Mouse (Mus musculus) heart, postnatal 0 days (tissue): ENCODE data around the gene Itgb4. TPM values are rescaled to one million over a fixed set of nuclear protein-coding genes. Genes with fewer than 3 reads are reported as not detected.

Source experiments
- ATAC-seq: fragments of 200-750 bp; cut with Nextera tagmentation; 2 replicates; pipeline ENCODE4 v1.8.0; 2017; ENCODE audit warnings: low read depth, moderate number of reproducible peaks, moderate library complexity; ENCODE audit not compliant: insufficient read depth
- DNase-seq: peaks from one replicate; pipeline ENCODE4 v3.0.0-alpha.2; 2016; ENCODE audit warnings: low spot score
- H3K27ac ChIP-seq: fragments of 300-500 bp; sonication (generic); 2 replicates; pipeline ENCODE4 v1.5.1; 2014; ENCODE audit warnings: low read depth, mild to moderate bottlenecking
- H3K27me3 ChIP-seq: fragments of 300-500 bp; sonication (generic); 2 replicates; pipeline ENCODE4 v1.6.1; 2014; ENCODE audit warnings: low read length, mixed read lengths; ENCODE audit not compliant: control insufficient read depth, insufficient read depth
- H3K36me3 ChIP-seq: fragments of 300-500 bp; sonication (generic); replicated peaks from 2 replicates; pipeline ENCODE4 v1.6.1; 2014; ENCODE audit warnings: low read length, mixed read lengths; ENCODE audit not compliant: control insufficient read depth, insufficient read depth
- H3K4me1 ChIP-seq: fragments of 300-500 bp; sonication (generic); 2 replicates; pipeline ENCODE4 v1.6.1; 2014; ENCODE audit warnings: antibody characterized with exemption; ENCODE audit not compliant: control insufficient read depth, insufficient read depth
- H3K4me2 ChIP-seq: fragments of 300-500 bp; sonication (generic); 2 replicates; pipeline ENCODE4 v1.6.1; 2014; ENCODE audit warnings: low read depth, mild to moderate bottlenecking, low read length, moderate library complexity
- H3K4me3 ChIP-seq: fragments of 300-500 bp; sonication (generic); 2 replicates; pipeline ENCODE4 v1.5.1; 2014; ENCODE audit warnings: low read depth, low read length
- H3K9ac ChIP-seq: fragments of 300-500 bp; sonication (generic); replicated peaks from 2 replicates; pipeline ENCODE4 v1.6.1; 2014; ENCODE audit warnings: low read depth, low read length, mixed read lengths
- H3K9me3 ChIP-seq: fragments of 300-500 bp; sonication (generic); replicated peaks from 2 replicates; pipeline ENCODE4 v1.6.1; 2016; ENCODE audit warnings: low read length; ENCODE audit not compliant: control insufficient read depth
- CTCF ChIP-seq: IDR thresholded peaks from 2 replicates; pipeline ENCODE4 v1.5.1; 2016; ENCODE audit warnings: antibody characterized with exemption, control low read depth, low read depth
- EP300 ChIP-seq: IDR thresholded peaks from 2 replicates; pipeline ENCODE4 v1.6.1; 2016; ENCODE audit warnings: antibody characterized with exemption, low read depth
- WGBS: fragments of 180-500 bp; shearing (Covaris S2); extraction: QIAGEN DNeasy Blood & Tissue Kit; methylation state at CpG from one replicate; pipeline ENCODE4 v1.1.7; 2014; 5-methylcytosine and 5-hydroxymethylcytosine counted together
- polyA plus RNA-seq: library from polyadenylated mRNA; unstranded; fragments of >200 nt; fragmentation: Nextera tagmentation; extraction: Ambion mirVana; gene quantifications from 2 replicates; pipeline ENCODE4 v1.2.1, GENCODE M21; 2015
- total RNA-seq: library from RNA; depleted of rRNA; stranded (reverse); fragments of >200 nt; gene quantifications from 2 replicates; pipeline ENCODE4 v1.2.3, GENCODE M21; 2014; ENCODE audit warnings: low replicate concordance

Gene Itgb4
- total and polyA plus RNA-seq, 2 experiments from 2014 or later, result 1.1 to 1.5 TPM

DNA sequence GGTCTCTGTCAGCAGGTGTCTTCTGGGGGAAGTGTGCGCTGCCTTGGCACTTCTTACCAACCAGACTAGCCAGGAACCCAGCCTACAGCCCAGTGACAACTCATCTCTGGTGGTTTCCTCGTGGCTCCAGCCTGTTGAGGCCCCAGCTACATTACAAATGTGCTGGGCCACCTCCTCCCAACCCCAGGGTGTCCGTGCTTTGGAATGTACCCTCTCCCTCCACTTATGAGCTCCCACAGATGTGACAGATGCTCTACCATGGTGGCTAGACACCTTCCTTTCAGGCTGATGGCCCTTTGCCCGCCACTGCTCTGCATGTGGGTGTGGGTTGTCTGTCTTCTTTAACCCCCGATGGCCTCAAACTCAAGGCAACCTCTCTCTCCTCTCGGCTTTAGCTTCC, 27.2 kb downstream of the Itgb4 start:
- no peak for ATAC-seq

GRCm38 (mm10) chr11:116002894-116003293, 28.4 kb downstream of the Itgb4 start:
- Histone ChIP-seq H3K9ac (no peak overlapping the region), H3K4me1 (0 out of 2 replicates have a peak, but pooled peaks cover 11% of the 10 kb centered on the region), H3K4me2 (no peak overlapping the region), H3K27me3 (peaks cover 8% of the 10 kb centered on the region; the same call in 1 of the 2 replicates), H3K9me3 (no peaks in the 10 kb centered on the region), H3K4me3 (no peak overlapping the region), H3K27ac (no peak overlapping the region), H3K36me3 (no peaks in the 10 kb centered on the region)
- no peak for DNase-seq
- TF ChIP-seq CTCF, result no peak
- no peak for TF ChIP-seq EP300
- no peak for ATAC-seq
- WGBS, result 80% methylated on average over 3 of the region's 3 CpGs

More for the DNA sequence above, 27.2 kb downstream of the Itgb4 start:
- Histone ChIP-seq H3K4me2 (no peak overlapping the region), H3K4me1 (0 out of 2 replicates have a peak, but pooled peaks cover 11% of the 10 kb centered on the region), H3K9me3 (no peaks in the 10 kb centered on the region), H3K36me3 (no peaks in the 10 kb centered on the region), H3K27ac (no peak overlapping the region), H3K9ac (no peak overlapping the region), H3K4me3 (no peak overlapping the region), H3K27me3 (peaks cover 8% of the 10 kb centered on the region; the same call in 1 of the 2 replicates)
- TF ChIP-seq EP300 (no peak), CTCF (no peak)
- no peak for DNase-seq
- WGBS, result 64% methylated on average over 6 of the region's 6 CpGs

DNA sequence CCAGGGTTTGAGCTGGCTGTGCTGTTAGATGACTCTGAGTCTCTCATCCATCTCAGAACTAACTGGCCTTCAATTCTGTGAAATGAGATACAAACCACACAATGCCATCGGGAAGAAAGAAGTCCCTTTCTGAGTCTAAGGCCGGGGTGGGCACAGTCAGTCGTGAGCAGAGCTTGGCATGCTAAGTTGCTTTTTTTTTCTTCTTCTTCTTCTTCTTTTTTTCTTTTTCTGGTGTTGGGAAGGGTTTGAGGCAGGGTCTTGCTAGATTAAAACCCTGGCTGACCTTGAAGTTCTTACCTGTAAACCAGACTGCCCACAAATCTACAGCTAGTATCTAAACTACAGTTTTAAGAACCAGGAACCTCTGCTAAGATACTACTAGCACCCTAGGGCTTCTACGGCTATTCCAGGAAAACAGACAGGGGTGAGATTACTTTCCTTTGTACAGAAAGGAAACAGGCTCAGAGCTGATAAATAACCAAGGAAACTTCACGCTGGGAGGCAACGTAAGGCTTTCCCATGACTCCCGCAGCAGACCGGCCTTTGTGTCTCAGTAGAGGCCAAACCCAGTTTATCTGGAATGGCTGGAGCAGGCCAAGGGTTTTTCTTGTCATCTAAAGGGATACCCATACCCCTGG, 29.8 kb downstream of the Itgb4 start:
- H3K27ac ChIP-seq, result peak overlapping the region; percentile 63
- peaks cover 11% of the 10 kb centered on the region for H3K36me3 ChIP-seq
- peak overlapping the region; percentile 46; the same call in 1 of the 2 replicates for H3K9ac ChIP-seq
- H3K4me3 ChIP-seq, result peak overlapping the region; percentile 41
- WGBS, result 25% methylated on average over 8 of the region's 8 CpGs
- TF ChIP-seq CTCF (no peak), EP300 (peak; percentile 58; the same call in 1 of the 2 replicates)
- H3K4me1 ChIP-seq, result 0 out of 2 replicates have a peak, but pooled peaks cover 11% of the 10 kb centered on the region
- no peaks in the 10 kb centered on the region for H3K9me3 ChIP-seq
- H3K27me3 ChIP-seq, result peaks cover 8% of the 10 kb centered on the region; the same call in 1 of the 2 replicates
- ATAC-seq (peak; percentile 6), DNase-seq (peak; percentile 32)
- peak overlapping the region; percentile 73 for H3K4me2 ChIP-seq

DNA sequence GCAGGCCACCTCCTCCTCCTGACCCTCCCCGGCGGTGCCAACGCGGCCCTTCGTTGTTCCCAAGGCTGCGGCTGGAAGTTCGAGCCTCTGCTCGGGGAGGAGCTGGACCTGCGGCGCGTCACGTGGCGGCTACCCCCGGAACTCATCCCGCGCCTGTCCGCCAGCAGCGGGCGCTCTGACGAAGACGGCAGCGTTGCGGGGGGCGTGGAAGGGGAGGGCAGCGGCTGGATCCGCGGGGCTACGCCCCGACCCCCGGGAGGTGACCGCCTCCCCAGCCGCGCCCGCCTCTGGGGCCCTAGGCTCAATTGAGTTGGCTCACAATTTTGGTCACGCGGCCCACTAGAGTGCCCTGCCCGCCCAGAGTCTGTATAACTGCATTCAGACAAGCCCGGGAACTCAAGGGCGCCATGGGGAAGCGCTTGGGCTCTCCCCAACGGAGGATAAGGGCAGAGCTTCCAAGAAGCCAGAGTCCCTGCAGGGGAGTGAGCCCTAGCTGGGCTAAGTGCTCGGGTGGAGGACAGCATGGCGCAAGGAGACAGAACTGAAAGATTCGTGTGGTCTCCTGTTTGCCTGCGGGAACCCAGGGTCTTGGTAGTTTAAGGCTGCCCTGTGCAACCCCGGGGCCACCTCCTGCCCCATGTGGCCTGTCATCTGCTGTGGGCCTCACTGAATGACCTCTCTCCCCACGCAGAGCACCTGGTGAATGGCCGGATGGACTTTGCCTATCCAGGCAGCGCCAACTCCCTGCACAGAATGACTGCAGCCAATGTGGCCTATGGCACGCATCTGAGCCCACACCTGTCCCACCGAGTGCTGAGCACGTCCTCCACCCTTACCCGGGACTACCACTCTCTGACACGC, 30.6 kb downstream of the Itgb4 start:
- Histone ChIP-seq H3K4me1 (0 out of 2 replicates have a peak, but pooled peaks cover 11% of the 10 kb centered on the region), H3K36me3 (peaks cover 18% of the 10 kb centered on the region), H3K27me3 (peaks cover 5% of the 10 kb centered on the region; the same call in 1 of the 2 replicates), H3K9ac (peak overlapping the region; percentile 46), H3K27ac (peak overlapping the region; percentile 63), H3K4me3 (peak overlapping the region; percentile 41), H3K9me3 (no peaks in the 10 kb centered on the region), H3K4me2 (peak overlapping the region; percentile 73)
- WGBS, result 5% methylated on average over 51 of the region's 54 CpGs
- TF ChIP-seq EP300 (no peak), CTCF (peak; percentile 60)
- DNase-seq, result peak; percentile 81
- ATAC-seq, result peak; percentile 79

- peak overlapping the region; percentile 73 for H3K4me2 ChIP-seq
- DNase-seq, result no peak
- peak overlapping the region; percentile 41; the same call in 1 of the 2 replicates for H3K4me3 ChIP-seq
- no peak for ATAC-seq
- no peaks in the 10 kb centered on the region for H3K27me3 ChIP-seq
- H3K4me1 ChIP-seq, result 0 out of 2 replicates have a peak, but pooled peaks cover 11% of the 10 kb centered on the region
- 80% methylated on average over 9 of the region's 9 CpGs for WGBS
- no peak for TF ChIP-seq CTCF
- no peak for TF ChIP-seq EP300
- H3K9me3 ChIP-seq, result no peaks in the 10 kb centered on the region
- H3K9ac ChIP-seq, result no peak overlapping the region
- peak overlapping the region; percentile 63; the same call in 1 of the 2 replicates for H3K27ac ChIP-seq
- peaks cover 22% of the 10 kb centered on the region for H3K36me3 ChIP-seq
These were observed 31.4 kb downstream of the Itgb4 start for GRCm38 (mm10) chr11:116005701-116006419.
